Comparison of ENCODE assay signal across 24 mouse cellular contexts in genomic region chr14:106194104-106194503, GRCm38 (mm10).
DNase-seq lines count a peak whose midpoint lies in the region; ATAC-seq lines count a peak whose summit lies in the region.
"Had no signal": no experiment of that assay in that cellular context is flagged by ENCODE, and none has a peak within 500 bp of the region (broad histone marks: within the 10 kb centered on the region; RNA-seq: fewer than 3 reads in every experiment).

No protein-coding gene starts in this region.

- H3K4me1 ChIP-seq in lung, embryonic 15.5 days, result no peaks in the 10 kb centered on the region
- peaks cover 10% of the 10 kb centered on the region for H3K4me1 ChIP-seq in megakaryocyte, embryonic 14.5 days
- H3K4me1 ChIP-seq in intestine, embryonic 16.5 days (ENCODE audit: control insufficient read depth, insufficient read depth, low read length), result no peaks in the 10 kb centered on the region
- 0 out of 2 replicates have a peak, but pooled peaks cover 3% of the 10 kb centered on the region for H3K4me1 ChIP-seq in forebrain, embryonic 13.5 days
- H3K4me1 ChIP-seq in limb, embryonic 10.5 days, result peaks cover 3% of the 10 kb centered on the region; the same call in 1 of the 2 replicates
- H3K4me1 ChIP-seq: embryonic facial prominence, embryonic 15.5 days; hindbrain, embryonic 15.5 days; intestine, embryonic 15.5 days; limb, embryonic 15.5 days; midbrain, embryonic 13.5 days; stomach, embryonic 15.5 days had no signal

- no peaks in the 10 kb centered on the region for H3K27me3 ChIP-seq in lung, embryonic 15.5 days
- H3K27me3 ChIP-seq in megakaryocyte, embryonic 14.5 days (replicated peaks), result no peaks in the 10 kb centered on the region
- no peaks in the 10 kb centered on the region for H3K27me3 ChIP-seq in intestine, embryonic 16.5 days (replicated peaks; ENCODE audit: control insufficient read depth, insufficient read depth, low read length)
- no peaks in the 10 kb centered on the region for H3K27me3 ChIP-seq in forebrain, embryonic 13.5 days
- no peaks in the 10 kb centered on the region for H3K27me3 ChIP-seq in limb, embryonic 10.5 days (ENCODE audit: low read depth, poor library complexity, severe bottlenecking)
- H3K27me3 ChIP-seq: embryonic facial prominence, embryonic 15.5 days; heart, embryonic 13.5 days; hindbrain, embryonic 15.5 days; intestine, embryonic 15.5 days; limb, embryonic 15.5 days; midbrain, embryonic 13.5 days; stomach, embryonic 15.5 days had no signal

- no peak overlapping the region for H3K9ac ChIP-seq in lung, embryonic 15.5 days
- H3K9ac ChIP-seq in intestine, embryonic 16.5 days (ENCODE audit: low read depth, low read length), result no peak overlapping the region
- H3K9ac ChIP-seq in forebrain, embryonic 13.5 days, result no peak overlapping the region
- H3K9ac ChIP-seq: embryonic facial prominence, embryonic 15.5 days; forebrain, postnatal 0 days; heart, embryonic 13.5 days; hindbrain, embryonic 15.5 days; intestine, embryonic 15.5 days; limb, embryonic 15.5 days; liver, postnatal 0 days; midbrain, embryonic 13.5 days; stomach, embryonic 15.5 days had no signal

- no peak overlapping the region for H3K4me2 ChIP-seq in lung, embryonic 15.5 days
- H3K4me2 ChIP-seq in intestine, embryonic 16.5 days (ENCODE audit: low read depth, low read length), result no peak overlapping the region
- H3K4me2 ChIP-seq in forebrain, embryonic 13.5 days, result no peak overlapping the region
- H3K4me2 ChIP-seq: embryonic facial prominence, embryonic 15.5 days; heart, embryonic 13.5 days; hindbrain, embryonic 15.5 days; intestine, embryonic 15.5 days; limb, embryonic 15.5 days; midbrain, embryonic 13.5 days; stomach, embryonic 15.5 days had no signal

- no peak overlapping the region for H3K27ac ChIP-seq in lung, embryonic 15.5 days
- no peak overlapping the region for H3K27ac ChIP-seq in intestine, embryonic 16.5 days (ENCODE audit: low read length)
- no peak overlapping the region for H3K27ac ChIP-seq in forebrain, embryonic 13.5 days
- H3K27ac ChIP-seq in limb, embryonic 10.5 days, result no peak overlapping the region
- H3K27ac ChIP-seq: embryonic facial prominence, embryonic 15.5 days; heart, embryonic 13.5 days; hindbrain, embryonic 15.5 days; intestine, embryonic 15.5 days; limb, embryonic 15.5 days; midbrain, embryonic 13.5 days; stomach, embryonic 15.5 days had no signal

- 58% methylated on average over 1 of the region's 1 CpGs for WGBS in lung, embryonic 15.5 days
- WGBS in intestine, embryonic 16.5 days, result 78% methylated on average over 1 of the region's 1 CpGs
- 91% methylated on average over 1 of the region's 1 CpGs for WGBS in forebrain, embryonic 13.5 days
- WGBS in limb, embryonic 10.5 days, result 97% methylated on average over 1 of the region's 1 CpGs

- peak; percentile 39; the same call in 1 of the 2 replicates for ATAC-seq in lung, embryonic 15.5 days (ENCODE audit: borderline replicate concordance, extremely low read depth, low FRiP score, low TSS enrichment)
- ATAC-seq in intestine, embryonic 16.5 days, result no peak
- ATAC-seq in forebrain, embryonic 13.5 days, result no peak
- ATAC-seq: CD4-positive, CD25-positive, alpha-beta regulatory T cell, adult 4 months; forebrain, postnatal 0 days; intestine, embryonic 15.5 days; liver, postnatal 0 days; midbrain, embryonic 13.5 days had no signal

- no peak overlapping the region for H3K4me3 ChIP-seq in lung, embryonic 15.5 days
- H3K4me3 ChIP-seq in megakaryocyte, embryonic 14.5 days (replicated peaks), result peak overlapping the region; percentile 87
- H3K4me3 ChIP-seq in intestine, embryonic 16.5 days (ENCODE audit: low read length), result no peak overlapping the region
- no peak overlapping the region for H3K4me3 ChIP-seq in forebrain, embryonic 13.5 days
- no peak overlapping the region for H3K4me3 ChIP-seq in limb, embryonic 10.5 days
- H3K4me3 ChIP-seq: embryonic facial prominence, embryonic 15.5 days; heart, embryonic 13.5 days; hindbrain, embryonic 15.5 days; intestine, embryonic 15.5 days; limb, embryonic 15.5 days; midbrain, embryonic 13.5 days; stomach, embryonic 15.5 days had no signal

- H3K36me3 ChIP-seq in lung, embryonic 15.5 days, result no peaks in the 10 kb centered on the region
- no peaks in the 10 kb centered on the region for H3K36me3 ChIP-seq in megakaryocyte, embryonic 14.5 days (replicated peaks; ENCODE audit: low read length)
- no peaks in the 10 kb centered on the region for H3K36me3 ChIP-seq in intestine, embryonic 16.5 days (ENCODE audit: control insufficient read depth, insufficient read depth, low read length)
- no peaks in the 10 kb centered on the region for H3K36me3 ChIP-seq in forebrain, embryonic 13.5 days (ENCODE audit: poor library complexity, severe bottlenecking)
- no peaks in the 10 kb centered on the region for H3K36me3 ChIP-seq in limb, embryonic 10.5 days
- H3K36me3 ChIP-seq: embryonic facial prominence, embryonic 15.5 days; G1E; heart, embryonic 13.5 days; hindbrain, embryonic 15.5 days; intestine, embryonic 15.5 days; limb, embryonic 15.5 days; midbrain, embryonic 13.5 days; stomach, embryonic 15.5 days had no signal

- H3K9me3 ChIP-seq in lung, embryonic 15.5 days, result no peaks in the 10 kb centered on the region
- no peaks in the 10 kb centered on the region for H3K9me3 ChIP-seq in megakaryocyte, embryonic 14.5 days
- H3K9me3 ChIP-seq in intestine, embryonic 16.5 days (ENCODE audit: control insufficient read depth, low read length), result no peaks in the 10 kb centered on the region
- H3K9me3 ChIP-seq in forebrain, embryonic 13.5 days (replicated peaks), result no peaks in the 10 kb centered on the region
- H3K9me3 ChIP-seq in limb, embryonic 10.5 days (replicated peaks), result no peaks in the 10 kb centered on the region
- H3K9me3 ChIP-seq: embryonic facial prominence, embryonic 15.5 days; heart, embryonic 13.5 days; hindbrain, embryonic 15.5 days; intestine, embryonic 15.5 days; limb, embryonic 15.5 days; midbrain, embryonic 13.5 days; stomach, embryonic 15.5 days had no signal

- no peak for DNase-seq in lung, postnatal 4 days
- DNase-seq in R1 (ENCODE audit: low read depth, low spot score), result peak; percentile 2
- DNase-seq in limb, embryonic 10.5 days (ENCODE audit: low spot score), result no peak
- DNase-seq: adrenal gland, adult 2 months; cerebellum, adult 9-10 months; embryo, embryonic 11 days; forebrain, postnatal 0 days; heart, postnatal 36 days; liver, postnatal 0 days; lung, postnatal 36 days; spleen, adult 18-20 months had no signal
